Mouse (Mus musculus): ENCODE measurements around the gene Hoxa9.

- TF ChIP-seq CTCF (IDR thresholded peaks at IDR 0.05; ENCODE audit: insufficient read depth, low read length), result no peak
- TF ChIP-seq POLR2A (IDR thresholded peaks at IDR 0.05; ENCODE audit: borderline replicate concordance, extremely low read depth, low read depth, low read length), result no peak
Measured at GRCm38 (mm10) chr6:52224895-52225611, 5.8 kb downstream of the Hoxa9 start.

All from lung, adult 2 months (tissue).